ENCODE assay signal across 14 mouse cellular contexts in the genomic region with DNA sequence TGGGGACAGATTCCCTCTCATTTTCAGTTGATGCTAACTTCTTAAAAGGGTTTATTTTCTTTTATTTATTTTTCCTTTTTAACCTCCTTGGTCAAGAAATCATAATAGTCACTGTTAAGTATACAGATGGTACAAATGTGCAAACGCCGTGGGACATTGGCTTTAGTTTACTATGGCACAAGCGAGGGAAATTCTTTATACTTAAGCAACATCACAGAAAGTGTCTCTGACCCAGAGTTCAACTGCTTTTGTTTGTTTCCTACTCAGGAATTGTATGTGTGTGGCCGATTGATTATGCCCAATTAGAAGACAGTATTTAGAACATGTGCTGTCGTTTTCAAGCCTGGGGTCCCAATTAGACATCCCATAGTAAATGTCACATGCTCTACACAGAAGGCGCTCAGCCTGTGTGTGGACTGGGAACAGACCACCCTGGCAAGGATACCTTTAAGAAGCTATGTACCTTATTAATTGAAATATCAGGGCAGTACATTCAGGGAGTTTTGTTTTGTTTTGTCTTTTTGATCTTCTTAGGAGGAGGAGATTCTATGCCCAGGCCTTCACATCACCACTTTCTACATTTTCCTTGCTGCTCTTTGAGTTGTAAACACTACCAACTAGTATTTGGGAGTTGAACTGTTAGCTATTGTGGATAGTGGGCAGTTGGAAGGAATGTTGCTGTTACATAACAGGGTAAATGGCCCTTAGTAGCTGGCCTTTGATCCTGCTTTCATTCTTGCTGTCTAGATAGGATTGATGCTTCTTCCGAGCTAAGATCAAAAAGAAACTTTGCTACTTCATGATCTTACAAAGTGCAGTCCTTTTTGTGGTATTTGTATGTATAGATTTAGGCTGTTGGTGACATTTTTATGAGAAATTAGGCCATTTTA. TPM values are rescaled to one million over a fixed set of nuclear protein-coding genes. Genes with fewer than 3 reads are reported as not detected.
A peak's percentile ranks its signal among the peaks of the same experiment; 100 is the strongest.
DNase-seq lines count a peak whose midpoint lies in the region; ATAC-seq and TF ChIP-seq lines count a peak whose summit lies in the region.
"Had no signal": no experiment of that assay in that cellular context is flagged by ENCODE, and none has a peak within 500 bp of the region (broad histone marks: within the 10 kb centered on the region; RNA-seq: fewer than 3 reads in every experiment).

No protein-coding gene starts in this region.

- ATAC-seq in kidney, embryonic 15.5 days (replicated peaks; ENCODE audit: low FRiP score), result no peak
- no peak for ATAC-seq in kidney, embryonic 16.5 days (ENCODE audit: low FRiP score, low TSS enrichment)
- ATAC-seq: midbrain, embryonic 15.5 days had no signal

- no peaks in the 10 kb centered on the region for H3K9me3 ChIP-seq in kidney, embryonic 15.5 days (replicated peaks)
- no peaks in the 10 kb centered on the region for H3K9me3 ChIP-seq in kidney, embryonic 16.5 days (ENCODE audit: low read length)
- H3K9me3 ChIP-seq: limb, embryonic 13.5 days; midbrain, embryonic 15.5 days; stomach, embryonic 15.5 days had no signal

- H3K9ac ChIP-seq in kidney, embryonic 15.5 days, result no peak overlapping the region
- no peak overlapping the region for H3K9ac ChIP-seq in kidney, embryonic 16.5 days (replicated peaks; ENCODE audit: low read length)
- H3K9ac ChIP-seq: hindbrain, embryonic 14.5 days; limb, embryonic 13.5 days; midbrain, embryonic 15.5 days; stomach, embryonic 15.5 days had no signal

- H3K27ac ChIP-seq in gastrocnemius, adult 2 months, result peak overlapping the region; percentile 62
- peak overlapping the region; percentile 30; the same call in 1 of the 2 replicates for H3K27ac ChIP-seq in kidney, embryonic 15.5 days
- H3K27ac ChIP-seq in kidney, embryonic 16.5 days (ENCODE audit: low read length), result no peak overlapping the region
- H3K27ac ChIP-seq in thymus, adult 2 months (ENCODE audit: control insufficient read depth, insufficient read depth, low read length), result no peak overlapping the region
- H3K27ac ChIP-seq: hindbrain, embryonic 14.5 days; limb, embryonic 13.5 days; midbrain, embryonic 15.5 days; stomach, embryonic 15.5 days had no signal

- H3K4me3 ChIP-seq in gastrocnemius, adult 2 months, result no peak overlapping the region
- no peak overlapping the region for H3K4me3 ChIP-seq in kidney, embryonic 15.5 days (replicated peaks)
- H3K4me3 ChIP-seq in kidney, embryonic 16.5 days (ENCODE audit: low read length), result no peak overlapping the region
- no peak overlapping the region for H3K4me3 ChIP-seq in thymus, adult 2 months (ENCODE audit: control insufficient read depth, insufficient read depth, low read length)
- H3K4me3 ChIP-seq: limb, embryonic 13.5 days; midbrain, embryonic 15.5 days; stomach, embryonic 15.5 days had no signal

- H3K36me3 ChIP-seq in kidney, embryonic 15.5 days, result peaks cover 24% of the 10 kb centered on the region
- H3K36me3 ChIP-seq in kidney, embryonic 16.5 days (ENCODE audit: insufficient read depth, low read length), result peaks cover 13% of the 10 kb centered on the region; the same call in 1 of the 2 replicates
- peaks cover 13% of the 10 kb centered on the region for H3K36me3 ChIP-seq in thymus, adult 2 months (ENCODE audit: control insufficient read depth, insufficient read depth, low read length)
- H3K36me3 ChIP-seq: stomach, embryonic 15.5 days had no signal

- no peak overlapping the region for H3K4me2 ChIP-seq in kidney, embryonic 15.5 days
- H3K4me2 ChIP-seq in kidney, embryonic 16.5 days (replicated peaks; ENCODE audit: low read depth, low read length), result no peak overlapping the region
- H3K4me2 ChIP-seq: heart, embryonic 11.5 days; hindbrain, embryonic 14.5 days; limb, embryonic 13.5 days; midbrain, embryonic 15.5 days; stomach, embryonic 15.5 days had no signal

- H3K4me1 ChIP-seq in kidney, embryonic 15.5 days, result 0 out of 2 replicates have a peak, but pooled peaks cover 7% of the 10 kb centered on the region
- peaks cover 4% of the 10 kb centered on the region; the same call in 1 of the 2 replicates for H3K4me1 ChIP-seq in kidney, embryonic 16.5 days (ENCODE audit: insufficient read depth, low read length)
- H3K4me1 ChIP-seq in thymus, adult 2 months (replicated peaks; ENCODE audit: control insufficient read depth, insufficient read depth, low read length), result no peaks in the 10 kb centered on the region
- H3K4me1 ChIP-seq: stomach, embryonic 15.5 days had no signal

- intact Hi-C loops in gastrocnemius, adult 2 months (cut with DNase I), result no loop called here

- 74% methylated on average over 7 of the region's 7 CpGs for WGBS in kidney, embryonic 15.5 days
- WGBS in kidney, embryonic 16.5 days, result 75% methylated on average over 7 of the region's 7 CpGs
- WGBS in thymus, adult 2 months, result 88% methylated on average over 7 of the region's 7 CpGs

- no peak for TF ChIP-seq CTCF in gastrocnemius, adult 2 months (IDR thresholded peaks at IDR 0.05)
- no peak for TF ChIP-seq CTCF in thymus, adult 2 months (IDR thresholded peaks at IDR 0.05; ENCODE audit: borderline replicate concordance, control insufficient read depth, extremely low read depth, insufficient read depth, low read length, poor library complexity)

- no peaks in the 10 kb centered on the region for H3K27me3 ChIP-seq in kidney, embryonic 15.5 days
- no peaks in the 10 kb centered on the region for H3K27me3 ChIP-seq in kidney, embryonic 16.5 days (ENCODE audit: insufficient read depth, low read length)
- H3K27me3 ChIP-seq in thymus, adult 2 months (ENCODE audit: control insufficient read depth, insufficient read depth, low read length), result no peaks in the 10 kb centered on the region
- H3K27me3 ChIP-seq: limb, embryonic 13.5 days; midbrain, embryonic 15.5 days; stomach, embryonic 15.5 days had no signal

- DNase-seq in gastrocnemius, adult 2 months, result no peak
- DNase-seq in gastrocnemius, postnatal 10 days, result no peak
- peak; percentile 13 for DNase-seq in lung, postnatal 10 days
- DNase-seq in lung, postnatal 4 days, result no peak
- no peak for DNase-seq in thymus, adult 2 months
- DNase-seq: adrenal gland, postnatal 36 days; B cell, adult 2 months had no signal

- no peak for TF ChIP-seq POLR2A in thymus, adult 2 months (IDR thresholded peaks at IDR 0.05; ENCODE audit: control insufficient read depth, extremely low read depth, insufficient read depth, low read length, poor library complexity)

RNA-seq across cellular contexts. Expression of gene Nsun6, which starts 9.8 kb away (rescaled TPM):
- total RNA-seq in gastrocnemius, adult 2 months (2021), result 1 to 10 TPM; 2.3 to 2.8 TPM
- total RNA-seq in gastrocnemius, postnatal 10 days (2021), result 1 to 10 TPM; 3.3 to 5.0 TPM
- polyA plus RNA-seq in kidney, embryonic 15.5 days (2015; fragmentation: Nextera tagmentation; extraction: Ambion mirVana), result 12.0 and 12.3 TPM in 2 replicates
- polyA plus RNA-seq in kidney, embryonic 16.5 days (2015; fragmentation: Nextera tagmentation; extraction: Ambion mirVana), result 9.9 and 13.0 TPM in 2 replicates
- polyA plus RNA-seq in thymus, adult 2 months (2012; rRNA removed), result 2.4 and 2.8 TPM in 2 replicates

RNA-seq across cellular contexts. Expression of gene Arl5b, which starts 15.4 kb away (rescaled TPM):
- total RNA-seq in gastrocnemius, adult 2 months (2021), result 10 to 100 TPM; 14.6 to 22.1 TPM
- total RNA-seq in gastrocnemius, postnatal 10 days (2021), result 10 to 100 TPM; 21.4 to 24.8 TPM
- polyA plus RNA-seq in kidney, embryonic 15.5 days (2015; fragmentation: Nextera tagmentation; extraction: Ambion mirVana), result 30.8 and 31.5 TPM in 2 replicates
- 26.8 and 31.9 TPM in 2 replicates for polyA plus RNA-seq in kidney, embryonic 16.5 days (2015; fragmentation: Nextera tagmentation; extraction: Ambion mirVana)
- polyA plus RNA-seq in thymus, adult 2 months (2012; rRNA removed), result 9.0 and 10.9 TPM in 2 replicates

Comparison
In these comparisons a context has a peak if more than half of its experiments do, and no peak if none do; other contexts are left out.
1. H3K27ac ChIP-seq: peak in gastrocnemius, adult 2 months (single experiment) and kidney, embryonic 15.5 days (single experiment); none in kidney, embryonic 16.5 days (single experiment) and thymus, adult 2 months (single experiment).